Mouse (Mus musculus) c-Kit-positive CD71-positive TER-119-positive erythroid progenitor cells, embryonic 14.5 days (primary cell): ENCODE measurements around the gene Snd1.

Experiments
- DNase-seq: peaks from one replicate; pipeline ENCODE4 v3.0.0-alpha.2; 2013; ENCODE audit warnings: low spot score

Gene Snd1

DNA sequence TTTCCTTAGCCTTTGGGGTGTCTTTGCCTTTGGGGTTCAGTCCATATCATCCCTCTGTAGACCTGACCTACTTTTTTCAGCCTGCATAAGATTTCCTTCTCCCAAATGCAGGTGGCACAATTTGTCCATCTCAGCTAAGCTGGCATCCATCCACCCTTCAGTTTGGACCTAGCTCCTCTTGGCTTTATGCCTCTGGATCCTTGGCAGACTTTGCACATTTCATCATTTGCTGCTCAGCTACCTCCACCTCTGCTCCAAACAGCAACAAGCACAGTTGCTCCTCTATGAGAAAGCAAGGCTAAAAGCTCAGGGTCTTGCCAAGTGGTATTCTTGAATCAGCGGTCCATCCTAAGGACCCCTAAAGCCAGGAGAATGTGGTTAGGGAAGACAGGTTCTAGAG is 500.2 kb downstream of the Snd1 start:
- no peak for DNase-seq

DNA sequence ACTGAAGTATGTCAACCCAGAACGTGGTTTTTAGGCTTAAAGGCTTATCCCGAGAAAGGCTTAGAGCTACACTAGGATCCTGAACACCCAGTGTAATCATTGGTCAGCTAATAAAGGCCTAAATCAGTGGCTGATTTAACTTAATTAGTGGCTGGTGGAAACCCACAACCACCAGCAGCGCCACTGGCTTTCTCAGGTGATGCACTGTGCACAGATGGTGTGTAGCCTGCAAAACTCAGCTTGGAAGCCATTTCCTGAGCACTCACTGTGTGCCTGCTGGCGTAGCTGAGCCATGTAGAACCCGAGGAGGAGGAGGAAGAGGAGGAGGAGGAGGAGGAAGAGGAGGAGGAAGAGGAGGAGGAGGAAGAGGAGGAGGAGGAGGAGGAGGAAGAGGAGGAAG is 503.1 kb downstream of the Snd1 start:
- no peak for DNase-seq

DNA sequence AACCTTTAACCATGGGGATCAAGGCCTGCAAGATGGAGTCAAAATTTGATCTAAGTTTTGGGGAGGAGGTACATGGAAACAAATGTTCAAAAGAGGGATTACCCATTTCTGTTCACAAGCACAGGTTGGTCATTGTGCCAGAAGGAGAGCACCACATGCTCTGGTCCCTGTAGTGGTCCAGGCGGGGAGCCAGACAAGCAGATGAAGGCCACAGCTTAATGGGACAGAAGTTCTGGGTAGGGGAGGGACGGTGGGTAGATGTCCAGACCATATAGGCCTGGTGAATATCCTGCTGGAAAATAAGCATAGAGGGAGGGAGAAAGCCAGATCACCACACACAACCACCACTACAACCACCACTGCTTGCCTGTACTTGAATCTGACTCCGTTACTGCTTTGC is 503.9 kb downstream of the Snd1 start:
- DNase-seq: no peak

DNA sequence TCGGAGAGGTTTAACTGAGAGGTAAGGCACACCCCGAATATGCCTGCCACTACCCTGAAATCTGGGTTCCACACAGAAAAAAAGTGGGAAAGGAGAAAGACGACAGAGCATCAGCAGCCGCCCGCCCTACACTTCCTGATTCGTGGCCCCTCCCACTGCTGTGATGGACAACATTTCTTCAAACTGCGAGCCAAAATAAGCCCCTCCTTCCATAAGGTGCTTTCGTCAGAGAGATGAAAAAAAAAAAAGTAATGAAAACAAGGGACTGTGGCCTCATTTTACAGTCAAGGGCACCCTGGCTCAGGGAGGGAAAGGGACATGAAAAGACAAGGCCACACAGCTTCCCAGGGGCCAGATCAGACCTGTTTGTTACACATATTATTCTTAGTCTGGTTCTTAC is 504.6 kb downstream of the Snd1 start:
- no peak for DNase-seq

DNA sequence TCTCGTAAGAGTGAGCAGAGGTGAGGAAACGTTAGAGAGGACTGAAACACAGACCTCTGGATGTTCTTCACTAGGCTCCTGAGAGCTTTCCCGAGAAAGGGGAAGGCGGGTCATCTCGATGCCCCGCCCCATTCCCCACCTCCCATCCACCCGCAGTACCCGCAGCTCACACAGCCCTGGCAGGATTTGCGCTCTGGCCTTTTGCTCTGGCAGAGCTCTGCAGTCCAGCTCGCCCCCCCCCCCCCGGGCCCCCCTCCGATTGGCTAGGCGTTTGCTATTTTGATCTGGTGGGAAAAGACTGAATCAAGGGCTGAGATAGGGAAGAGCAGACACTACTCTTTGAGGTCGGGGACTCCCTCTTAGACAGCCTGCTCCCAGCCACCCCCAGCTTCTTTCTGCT is 505.3 kb downstream of the Snd1 start:
- DNase-seq: no peak

DNA sequence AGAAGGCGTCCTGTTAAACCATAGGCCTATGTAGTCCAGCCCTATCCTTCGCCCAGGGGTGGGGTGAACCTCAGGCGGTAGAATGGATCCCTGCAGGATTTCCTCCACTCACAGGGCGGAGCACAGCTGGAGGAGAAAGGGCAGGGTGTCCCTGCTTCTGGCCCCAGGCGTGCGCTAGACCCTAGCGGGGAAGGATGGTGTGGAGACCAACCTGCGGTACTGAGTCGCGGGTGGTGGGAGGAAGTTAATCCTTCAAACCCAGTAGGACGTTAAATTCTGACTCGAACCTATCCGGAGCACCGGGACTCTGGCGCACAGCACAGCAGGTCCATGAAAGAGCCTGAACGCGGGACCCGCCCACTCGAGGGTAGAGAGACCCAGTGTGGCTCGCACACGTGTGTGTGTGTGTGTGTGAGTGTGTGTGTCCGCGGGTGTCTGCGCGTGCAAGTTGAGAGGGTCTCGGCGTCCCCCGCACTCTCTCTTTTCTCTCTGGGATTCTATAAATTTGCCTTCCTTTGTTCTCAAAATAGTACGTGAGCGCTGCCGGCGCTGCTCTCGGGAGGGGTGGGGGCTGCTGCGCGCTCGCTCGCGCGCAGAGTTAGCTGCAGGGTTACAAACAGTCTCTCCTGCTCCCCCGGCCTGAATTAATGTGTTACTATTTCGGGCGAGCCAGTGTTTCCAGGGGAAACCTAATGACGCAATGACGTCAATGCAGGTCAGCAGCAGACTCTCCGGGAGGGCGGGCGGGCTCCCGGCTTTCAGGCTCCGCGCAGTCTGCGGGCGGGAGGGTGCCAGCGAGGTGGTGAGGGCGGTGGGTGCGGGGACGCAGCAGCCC is 506.0 kb downstream of the Snd1 start:
- DNase-seq: no peak

DNA sequence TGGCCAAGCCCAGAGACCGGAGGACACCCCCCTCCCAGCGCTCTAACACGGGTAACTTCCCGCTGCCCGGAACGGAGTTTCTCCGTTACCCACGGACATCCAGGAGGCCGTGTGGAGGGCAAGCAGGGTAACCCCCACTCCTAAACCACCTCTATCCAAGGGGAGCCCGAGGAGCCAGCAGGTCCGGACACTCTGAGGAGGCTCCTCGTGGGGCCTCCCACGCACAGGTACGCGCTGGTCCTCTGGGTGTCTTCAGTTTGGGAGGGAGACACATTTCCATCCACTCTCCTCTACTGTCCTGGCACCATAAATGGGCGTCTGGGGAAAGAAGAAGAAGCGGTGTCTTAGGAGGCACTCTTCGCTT is 506.6 kb downstream of the Snd1 start:
- no peak for DNase-seq

DNA sequence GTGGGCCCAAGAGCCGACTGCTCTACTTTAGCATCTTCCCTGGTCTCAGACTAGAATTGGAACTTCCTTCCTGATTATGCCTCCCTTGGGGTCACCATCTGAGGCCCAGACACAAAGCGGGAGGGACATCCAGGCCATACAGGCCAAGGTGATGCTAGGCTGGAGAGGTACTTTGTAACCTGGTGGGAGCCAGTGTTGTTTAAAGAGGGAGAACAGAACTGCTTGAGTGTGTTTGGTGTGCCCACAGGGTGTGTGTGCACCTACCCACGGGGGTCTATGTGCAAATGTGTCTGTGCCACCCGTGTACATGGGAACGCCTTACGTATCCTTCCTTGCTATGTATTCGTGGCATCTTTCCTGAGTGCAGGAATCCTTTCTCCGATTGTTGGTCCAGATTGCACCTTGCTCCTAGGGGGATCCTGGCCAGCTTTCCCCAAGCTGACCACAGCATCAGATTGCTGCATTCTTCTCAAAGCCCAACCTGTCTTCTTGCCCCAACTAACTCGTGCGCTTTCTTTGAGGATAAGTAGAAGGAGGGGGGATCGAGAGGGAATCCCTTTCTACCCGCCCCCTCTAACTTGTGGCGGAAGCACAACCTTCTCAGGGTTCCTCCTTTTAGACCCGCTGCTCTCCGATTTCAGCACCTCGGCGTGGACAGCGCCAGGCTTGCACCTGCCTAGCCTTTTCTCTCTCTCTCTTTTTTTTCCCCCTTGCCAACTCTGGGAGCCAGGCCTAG is 507.2 kb downstream of the Snd1 start:
- peak; percentile 3 for DNase-seq

DNA sequence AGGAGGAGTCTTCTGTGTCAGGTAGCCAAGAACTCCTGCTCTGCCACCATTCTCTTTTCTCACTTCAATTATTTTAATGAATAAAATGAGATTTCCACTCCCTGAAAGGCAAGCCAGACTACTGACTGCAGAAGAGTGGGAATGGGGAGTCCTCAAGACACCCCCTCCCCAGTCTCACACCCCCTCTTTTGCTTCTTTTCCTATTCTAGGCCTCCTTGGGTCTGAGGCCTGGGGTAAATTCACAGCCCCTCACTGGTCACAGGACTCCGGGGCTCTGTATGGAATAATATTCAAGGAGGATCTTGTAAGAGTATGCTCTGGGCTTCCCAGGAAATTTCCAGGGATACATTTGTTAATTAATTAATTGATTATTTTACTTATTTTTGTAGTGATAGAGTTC is 507.9 kb downstream of the Snd1 start:
- DNase-seq: no peak
